Mouse (Mus musculus) forebrain, embryonic 11.5 days (tissue): Measurements from ENCODE around the gene 9230104L09Rik. TPM values are rescaled to one million over a fixed set of nuclear protein-coding genes. Genes with fewer than 3 reads are reported as not detected.
A peak's percentile ranks its signal among the peaks of the same experiment; 100 is the strongest.

ENCODE experiments used
- ATAC-seq: fragments of 200-750 bp; cut with Nextera tagmentation; replicated peaks from 2 replicates; pipeline ENCODE4 v1.8.0; 2017; ENCODE audit warnings: moderate TSS enrichment; ENCODE audit not compliant: low FRiP score
- DNase-seq: peaks from one replicate; pipeline ENCODE4 v3.0.0-alpha.2; 2017; ENCODE audit warnings: low spot score
- H3K27ac ChIP-seq: fragments of 300-500 bp; sonication (generic); 2 replicates; pipeline ENCODE4 v1.5.1; 2014; ENCODE audit warnings: low read depth, low read length
- H3K27me3 ChIP-seq: fragments of 300-500 bp; sonication (generic); 2 replicates; pipeline ENCODE4 v1.6.1; 2014; ENCODE audit warnings: mild to moderate bottlenecking, low read length, mixed read lengths; ENCODE audit not compliant: control insufficient read depth, insufficient read depth
- H3K36me3 ChIP-seq: fragments of 300-500 bp; sonication (generic); 2 replicates; pipeline ENCODE4 v1.6.1; 2014; ENCODE audit warnings: mild to moderate bottlenecking, low read length, moderate library complexity, mixed read lengths; ENCODE audit not compliant: control insufficient read depth, insufficient read depth
- H3K4me1 ChIP-seq: fragments of 300-500 bp; sonication (generic); replicated peaks from 2 replicates; pipeline ENCODE4 v1.6.1; 2014; ENCODE audit warnings: low read length, mixed read lengths; ENCODE audit not compliant: control insufficient read depth, insufficient read depth
- H3K4me2 ChIP-seq: fragments of 300-500 bp; sonication (generic); 2 replicates; pipeline ENCODE4 v1.6.1; 2014; ENCODE audit warnings: low read depth, mild to moderate bottlenecking, low read length, moderate library complexity, mixed read lengths; ENCODE audit not compliant: severe bottlenecking
- H3K4me3 ChIP-seq: fragments of 300-500 bp; sonication (generic); 2 replicates; pipeline ENCODE4 v1.5.1; 2014; ENCODE audit warnings: low read depth, low read length
- H3K9ac ChIP-seq: fragments of 300-500 bp; sonication (generic); 2 replicates; pipeline ENCODE4 v1.6.1; 2014; ENCODE audit warnings: low read length
- H3K9me3 ChIP-seq: fragments of 300-500 bp; sonication (generic); 2 replicates; pipeline ENCODE4 v1.6.1; 2016; ENCODE audit warnings: low read length, mixed read lengths; ENCODE audit not compliant: control insufficient read depth
- WGBS: fragments of 180-500 bp; shearing (Covaris S2); extraction: QIAGEN DNeasy Blood & Tissue Kit; methylation state at CpG from one replicate; pipeline ENCODE4 v1.1.7; 2014; 5-methylcytosine and 5-hydroxymethylcytosine counted together
- polyA plus RNA-seq: library from polyadenylated mRNA; unstranded; fragments of >200 nt; fragmentation: Nextera tagmentation; extraction: Ambion mirVana; gene quantifications from 2 replicates; pipeline ENCODE4 v1.2.1, GENCODE M21; 2014

9230104L09Rik gene
- polyA plus RNA-seq, 1 experiment from 2014 or later, result not detected

- H3K27ac ChIP-seq, result no peak overlapping the region
- ATAC-seq, result no peak
- H3K4me2 ChIP-seq, result no peak overlapping the region
These were observed 19.9 kb upstream of the 9230104L09Rik start for GRCm38 (mm10) chr2:148884738-148885137.

GRCm38 (mm10) chr2:148879199-148879598, 14.4 kb upstream of the 9230104L09Rik start:
- H3K36me3 ChIP-seq, result no peaks in the 10 kb centered on the region
- no peak overlapping the region for H3K9ac ChIP-seq
- no peaks in the 10 kb centered on the region for H3K27me3 ChIP-seq
- H3K27ac ChIP-seq, result no peak overlapping the region
- H3K4me3 ChIP-seq, result no peak overlapping the region
- peaks cover 2% of the 10 kb centered on the region; the same call in 1 of the 2 replicates for H3K4me1 ChIP-seq
- ATAC-seq (no peak), DNase-seq (no peak)
- no peak overlapping the region for H3K4me2 ChIP-seq
- no peaks in the 10 kb centered on the region for H3K9me3 ChIP-seq
- WGBS, result 45% methylated on average over 1 of the region's 1 CpGs

More at GRCm38 (mm10) chr2:148884738-148885137, 19.9 kb upstream of the 9230104L09Rik start:
- H3K27me3 ChIP-seq, result no peaks in the 10 kb centered on the region
- no peaks in the 10 kb centered on the region for H3K9me3 ChIP-seq
- H3K9ac ChIP-seq, result no peak overlapping the region
- no peak for DNase-seq
- no peaks in the 10 kb centered on the region for H3K36me3 ChIP-seq
- H3K4me3 ChIP-seq, result no peak overlapping the region
- H3K4me1 ChIP-seq, result peaks cover 2% of the 10 kb centered on the region; the same call in 1 of the 2 replicates

GRCm38 (mm10) chr2:148878641-148879130, 13.8 kb upstream of the 9230104L09Rik start:
- Histone ChIP-seq H3K27me3 (no peaks in the 10 kb centered on the region), H3K9ac (no peak overlapping the region), H3K27ac (no peak overlapping the region), H3K4me1 (peaks cover 2% of the 10 kb centered on the region; the same call in 1 of the 2 replicates), H3K4me2 (no peak overlapping the region), H3K36me3 (no peaks in the 10 kb centered on the region), H3K9me3 (no peaks in the 10 kb centered on the region), H3K4me3 (no peak overlapping the region)
- 13% methylated on average over 2 of the region's 2 CpGs for WGBS
- DNase-seq (no peak), ATAC-seq (no peak)

- Histone ChIP-seq H3K27me3 (no peaks in the 10 kb centered on the region), H3K9ac (no peak overlapping the region), H3K4me2 (no peak overlapping the region), H3K27ac (no peak overlapping the region), H3K4me1 (peaks cover 2% of the 10 kb centered on the region; the same call in 1 of the 2 replicates), H3K4me3 (no peak overlapping the region), H3K36me3 (no peaks in the 10 kb centered on the region), H3K9me3 (no peaks in the 10 kb centered on the region)
- 67% methylated on average over 3 of the region's 3 CpGs for WGBS
- DNase-seq (no peak), ATAC-seq (no peak)
These were observed 12.4 kb upstream of the 9230104L09Rik start for GRCm38 (mm10) chr2:148877016-148877770.

GRCm38 (mm10) chr2:148875335-148875811, 10.5 kb upstream of the 9230104L09Rik start, which contains the start of gene Cst3:
TSS of gene Cst3 (minus strand) at chr2:148875692.
- Histone ChIP-seq H3K9me3 (no peaks in the 10 kb centered on the region), H3K36me3 (no peaks in the 10 kb centered on the region), H3K27ac (peak within 1 kb of the TSS; percentile 85), H3K27me3 (no peaks in the 10 kb centered on the region), H3K4me1 (peaks cover 2% of the 10 kb centered on the region; the same call in 1 of the 2 replicates), H3K4me3 (peak within 1 kb of the TSS; percentile 80), H3K4me2 (peak within 1 kb of the TSS; percentile 67), H3K9ac (peak within 1 kb of the TSS; percentile 79)
- under 1% methylated on average over 19 of the region's 19 CpGs for WGBS
- DNase-seq, result peak; percentile 95
- ATAC-seq, result peak; percentile 97

GRCm38 (mm10) chr2:148874617-148875334, 9.9 kb upstream of the 9230104L09Rik start:
- H3K4me3 ChIP-seq, result peak overlapping the region; percentile 80
- H3K4me1 ChIP-seq, result peaks cover 2% of the 10 kb centered on the region; the same call in 1 of the 2 replicates
- ATAC-seq, result peak; percentile 70

GRCm38 (mm10) chr2:148874224-148874616, 9.4 kb upstream of the 9230104L09Rik start:
- no peak for DNase-seq
- H3K4me2 ChIP-seq, result peak overlapping the region; percentile 67
- H3K4me1 ChIP-seq, result peaks cover 2% of the 10 kb centered on the region; the same call in 1 of the 2 replicates
- peak overlapping the region; percentile 80 for H3K4me3 ChIP-seq
- H3K27ac ChIP-seq, result no peak overlapping the region
- 0 out of 2 replicates have a peak, but pooled peaks have one; percentile 0 for ATAC-seq
- no peaks in the 10 kb centered on the region for H3K27me3 ChIP-seq
- H3K9ac ChIP-seq, result peak overlapping the region; percentile 79
- no peaks in the 10 kb centered on the region for H3K9me3 ChIP-seq
- WGBS, result 69% methylated on average over 3 of the region's 3 CpGs
- no peaks in the 10 kb centered on the region for H3K36me3 ChIP-seq

More at GRCm38 (mm10) chr2:148874617-148875334, 9.9 kb upstream of the 9230104L09Rik start:
- H3K9me3 ChIP-seq, result no peaks in the 10 kb centered on the region
- no peak for DNase-seq
- H3K27me3 ChIP-seq, result no peaks in the 10 kb centered on the region
- H3K27ac ChIP-seq, result peak overlapping the region; percentile 85
- peak overlapping the region; percentile 79 for H3K9ac ChIP-seq
- H3K36me3 ChIP-seq, result no peaks in the 10 kb centered on the region
- peak overlapping the region; percentile 67 for H3K4me2 ChIP-seq
- WGBS, result 2% methylated on average over 34 of the region's 34 CpGs

- no peak overlapping the region for H3K27ac ChIP-seq
- ATAC-seq, result no peak
- no peak for DNase-seq
- 86% methylated on average over 4 of the region's 4 CpGs for WGBS
- H3K4me2 ChIP-seq, result peak overlapping the region; percentile 67; the same call in 1 of the 2 replicates
- no peaks in the 10 kb centered on the region for H3K36me3 ChIP-seq
- H3K27me3 ChIP-seq, result no peaks in the 10 kb centered on the region
- no peak overlapping the region for H3K4me3 ChIP-seq
- no peaks in the 10 kb centered on the region; the same call in 1 of the 2 replicates for H3K4me1 ChIP-seq
- H3K9me3 ChIP-seq, result no peaks in the 10 kb centered on the region
- H3K9ac ChIP-seq, result no peak overlapping the region
These were observed 8.0 kb upstream of the 9230104L09Rik start for GRCm38 (mm10) chr2:148872860-148873259.
